Mouse (Mus musculus) layer of hippocampus, adult 9-11 months (tissue): Measurements from ENCODE around the gene Cdk14.
A peak's percentile ranks its signal among the peaks of the same experiment; 100 is the strongest.
"Not testable (repeated sequence)": the region's sequence is repeated elsewhere in the genome, so short reads cannot be mapped to it uniquely, and the experiment has no call there.

Experiments
- DNase-seq: peaks from one replicate; pipeline ENCODE4 v3.0.0; 2022

The Cdk14 gene

DNA sequence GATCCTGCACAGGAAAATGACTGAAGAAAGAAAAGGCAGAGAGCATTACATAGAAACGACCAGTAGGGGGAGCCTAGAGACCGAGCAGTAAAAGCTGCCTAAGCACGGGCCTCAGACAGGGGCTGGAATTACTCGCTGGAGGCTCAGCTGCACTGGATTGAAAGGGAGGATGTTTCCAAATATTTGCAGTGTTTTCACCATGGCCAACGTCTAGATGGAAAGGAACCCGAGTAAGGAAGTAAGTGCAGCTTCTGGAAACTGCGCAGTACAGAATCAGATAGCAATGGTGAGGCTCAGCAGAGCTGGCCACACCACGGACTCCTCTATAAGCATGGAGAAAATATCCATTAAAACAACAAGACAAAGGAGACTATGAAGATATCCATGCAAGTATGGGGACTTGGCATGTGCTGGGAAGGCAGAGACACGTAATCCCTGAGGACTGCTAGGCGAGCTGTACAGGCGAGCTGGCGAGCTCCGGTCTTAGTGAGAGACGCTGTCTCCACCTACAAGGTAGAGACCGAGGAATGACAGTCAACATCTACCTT lies 458.0 kb downstream of the Cdk14 start:
- peak; percentile 61 for DNase-seq

DNA sequence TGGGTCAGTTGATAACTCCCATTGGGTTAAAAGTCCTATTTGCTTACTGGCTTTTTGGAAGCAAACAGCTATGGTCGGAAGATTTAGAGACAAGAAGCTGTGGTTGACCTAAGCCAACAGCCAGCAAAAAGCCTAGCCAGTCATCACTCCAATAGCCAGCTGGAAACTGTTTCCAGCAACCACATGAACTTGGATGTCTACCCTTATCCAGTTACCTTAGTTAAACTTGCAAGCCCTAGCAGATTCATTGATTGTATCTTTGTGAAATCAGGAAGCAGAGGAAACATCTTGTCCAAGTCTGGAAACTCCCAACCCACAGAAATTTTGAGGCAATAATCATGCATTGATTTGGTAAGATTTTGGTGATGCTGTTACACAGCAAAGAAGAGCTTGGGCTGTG lies 458.5 kb downstream of the Cdk14 start:
- DNase-seq: no peak

DNA sequence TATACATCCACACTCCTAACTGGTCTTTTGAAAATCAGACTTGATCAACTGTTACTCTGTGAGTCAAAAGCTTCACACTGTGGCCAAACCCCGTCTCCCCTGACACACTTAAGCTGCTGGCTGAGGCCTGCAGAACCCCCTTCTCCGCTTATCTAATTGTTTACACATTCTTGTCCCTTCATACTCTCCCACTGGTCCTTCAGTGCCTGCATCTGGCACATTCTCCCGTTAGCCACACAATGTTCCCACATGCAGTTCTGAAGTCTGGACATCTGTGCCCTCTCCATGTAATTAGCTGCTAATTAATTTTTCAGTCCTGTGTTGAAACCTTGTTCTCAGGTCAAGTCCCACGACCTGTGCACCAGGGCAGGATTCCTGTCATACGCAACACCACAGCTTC lies 460.7 kb downstream of the Cdk14 start:
- no peak for DNase-seq

DNA sequence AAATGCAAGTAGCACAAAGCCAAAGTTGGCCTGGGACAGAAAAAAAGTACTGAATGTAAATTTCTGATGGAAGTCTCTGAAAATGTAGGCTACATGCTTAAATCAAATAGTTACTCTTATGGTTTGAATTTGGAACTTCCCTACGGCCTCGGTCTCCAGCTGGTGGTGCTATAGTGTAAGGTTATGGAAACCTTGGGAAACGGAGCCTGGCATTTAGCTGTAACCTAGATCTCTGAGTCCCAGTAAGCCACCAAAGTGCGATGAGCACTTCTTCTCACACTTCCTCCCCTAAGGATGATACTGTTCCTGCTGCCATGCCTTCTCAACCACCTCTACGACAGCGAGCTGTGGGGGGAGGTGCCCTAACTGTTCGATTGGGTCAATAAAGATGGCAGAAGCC lies 464.1 kb downstream of the Cdk14 start:
- no peak for DNase-seq

DNA sequence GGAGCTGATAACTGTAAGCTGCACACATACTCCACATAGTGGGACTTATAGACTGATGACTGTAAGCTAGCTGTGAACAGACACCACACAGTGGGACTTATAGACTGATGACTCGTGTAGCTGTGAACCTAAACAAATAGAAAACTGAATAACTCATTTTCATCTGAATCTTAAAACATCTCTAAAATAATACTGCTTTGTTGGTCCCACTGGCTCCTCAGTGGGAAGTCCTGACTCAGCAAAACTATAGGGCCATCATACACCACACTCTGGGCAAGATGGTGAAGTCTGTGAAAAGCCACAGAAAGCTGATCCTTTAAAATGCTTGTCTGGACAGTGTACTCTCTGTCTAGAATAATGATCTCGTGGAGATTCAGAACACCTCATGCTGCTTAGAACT lies 464.7 kb downstream of the Cdk14 start:
- DNase-seq: no peak

DNA sequence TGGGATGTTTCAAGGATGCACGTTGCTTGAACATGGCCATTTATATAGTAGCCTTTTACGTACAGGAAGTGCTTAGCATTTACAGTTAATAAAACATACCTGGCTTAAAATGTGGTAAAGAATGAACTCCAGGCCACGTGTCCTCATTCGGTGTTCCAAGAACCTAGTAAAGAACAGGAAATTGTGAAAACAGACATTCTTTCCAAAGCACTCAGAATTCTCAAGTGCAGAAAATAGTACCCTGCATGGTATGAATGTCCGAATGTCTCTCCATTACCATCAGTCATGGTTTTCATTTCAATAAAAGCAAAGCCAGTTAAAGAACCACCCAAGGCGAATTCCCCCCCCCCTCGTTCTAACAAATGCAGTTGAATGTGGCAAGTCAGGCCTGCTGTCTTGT lies 470.7 kb downstream of the Cdk14 start:
- no peak for DNase-seq

DNA sequence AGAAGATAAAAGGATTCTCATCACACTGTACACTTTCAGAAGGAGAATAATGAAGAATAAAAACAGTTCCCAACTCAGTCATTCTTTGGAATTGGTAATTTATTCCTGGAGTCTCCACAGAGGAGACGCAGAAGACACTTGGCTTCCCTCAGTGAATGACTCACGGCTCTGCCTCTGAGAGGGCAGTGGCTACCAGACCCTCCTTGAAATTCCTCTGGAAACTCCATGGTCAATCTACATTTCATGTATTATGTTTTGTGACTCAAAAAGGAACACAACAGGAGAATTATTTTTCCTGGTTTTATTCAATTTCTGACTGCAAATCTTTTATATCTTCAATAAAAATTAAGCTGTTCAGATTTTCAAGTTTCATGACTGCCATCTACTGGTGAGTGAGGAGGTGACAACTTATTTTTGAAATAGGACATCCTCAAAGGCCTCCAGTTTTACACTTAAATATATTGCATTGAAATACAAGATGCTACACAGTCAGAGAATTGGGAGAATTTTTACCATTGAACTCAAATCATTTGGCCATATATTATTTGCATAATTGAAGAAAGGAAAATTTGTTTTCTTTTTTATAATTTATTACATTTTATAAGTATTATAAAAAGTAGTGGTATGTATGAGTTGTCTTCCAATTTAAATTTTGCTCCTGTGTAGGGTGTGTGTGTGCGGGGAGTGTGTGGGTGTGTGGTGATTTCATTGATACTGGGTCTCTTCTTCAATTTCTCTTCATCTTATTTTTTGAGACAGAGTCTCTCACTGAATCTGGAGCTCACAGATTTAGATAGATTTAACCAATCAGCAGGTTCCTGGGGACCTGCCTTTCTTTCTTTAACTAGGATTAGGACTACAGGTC lies 471.8 kb downstream of the Cdk14 start:
- DNase-seq: peak; percentile 32

DNA sequence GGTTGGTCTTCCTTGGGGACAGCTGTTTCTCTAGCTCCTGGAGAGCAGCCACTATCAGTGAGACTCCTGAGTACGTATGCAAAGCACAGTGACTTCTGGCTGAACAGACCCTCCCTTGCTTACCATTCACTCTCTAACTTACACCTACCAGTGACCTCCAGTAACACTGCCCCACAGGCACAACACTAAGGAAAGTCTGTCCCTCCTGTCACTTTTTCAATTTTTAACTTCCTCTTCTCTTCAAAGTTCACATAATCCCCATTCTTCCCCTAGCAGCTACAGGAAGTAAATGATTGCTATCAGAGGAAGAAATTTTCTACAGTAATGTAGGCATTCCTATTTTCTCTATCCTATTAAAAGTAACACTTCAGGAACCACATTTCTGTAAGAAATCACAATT lies 485.0 kb downstream of the Cdk14 start:
- no peak for DNase-seq

DNA sequence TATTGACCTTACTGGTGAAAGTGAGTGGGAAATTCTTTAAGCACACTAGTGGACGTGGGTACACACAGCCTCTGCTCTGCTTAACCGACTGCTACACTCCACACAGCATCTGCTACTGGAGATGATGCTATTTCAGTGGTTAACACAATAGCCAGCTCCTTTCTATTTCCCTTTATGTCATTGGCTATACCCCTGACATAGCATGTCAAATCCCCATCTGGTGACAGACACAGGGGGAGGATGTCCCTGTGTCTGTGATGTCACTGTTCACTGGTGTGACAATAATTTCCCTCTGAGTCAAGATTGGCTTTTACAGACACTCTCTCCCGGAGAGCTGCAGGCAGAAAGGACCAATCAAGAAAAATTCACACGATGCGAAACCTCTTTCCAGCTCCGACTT lies 485.6 kb downstream of the Cdk14 start:
- DNase-seq: no peak

DNA sequence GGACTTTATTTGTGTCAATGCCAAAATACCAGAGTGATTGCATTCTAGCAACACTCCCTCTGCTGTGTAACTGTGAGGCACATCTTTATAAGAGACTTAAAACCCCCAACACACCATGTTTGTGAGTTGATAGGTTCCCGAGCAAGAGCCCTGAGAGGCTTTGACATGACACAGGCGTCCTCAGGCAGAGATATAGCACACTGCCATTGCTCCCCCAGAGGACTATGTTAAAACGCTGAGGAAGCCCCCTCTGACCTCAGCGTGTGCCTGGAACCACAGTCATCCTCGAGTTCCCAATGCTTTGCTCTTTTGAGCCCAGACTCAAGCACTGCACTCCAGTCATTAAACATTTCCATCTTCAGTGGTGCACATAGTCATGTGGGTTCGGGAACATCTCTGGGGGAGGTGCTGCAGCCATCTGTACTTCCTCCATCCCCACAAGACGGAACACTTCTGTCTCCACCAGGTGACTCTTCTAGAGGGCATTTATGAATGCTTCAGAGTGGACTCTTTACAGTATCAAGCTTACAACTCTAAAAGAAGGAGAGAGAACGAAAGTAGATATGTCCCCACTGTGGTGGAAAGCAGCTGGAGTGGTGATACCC lies 488.5 kb downstream of the Cdk14 start:
- no peak for DNase-seq

DNA sequence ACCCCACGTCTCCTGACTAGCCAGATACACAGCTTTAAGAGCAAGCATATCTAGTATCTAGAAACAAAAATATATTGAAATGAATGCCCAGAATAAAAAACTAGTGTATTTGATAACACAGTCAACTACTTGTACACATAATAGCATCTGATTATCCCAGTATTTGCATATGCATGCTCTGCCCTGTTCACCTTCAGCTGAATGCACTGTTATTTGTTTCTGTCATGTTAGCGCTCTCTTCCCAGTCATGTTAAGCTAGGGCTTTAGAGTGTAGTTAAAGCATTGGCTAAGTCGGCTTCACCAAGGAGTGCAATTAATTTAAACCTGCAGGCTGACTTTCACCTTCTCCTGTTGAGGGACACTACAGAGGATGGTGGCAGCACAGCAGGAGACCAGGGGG lies 490.5 kb downstream of the Cdk14 start:
- no peak for DNase-seq

DNA sequence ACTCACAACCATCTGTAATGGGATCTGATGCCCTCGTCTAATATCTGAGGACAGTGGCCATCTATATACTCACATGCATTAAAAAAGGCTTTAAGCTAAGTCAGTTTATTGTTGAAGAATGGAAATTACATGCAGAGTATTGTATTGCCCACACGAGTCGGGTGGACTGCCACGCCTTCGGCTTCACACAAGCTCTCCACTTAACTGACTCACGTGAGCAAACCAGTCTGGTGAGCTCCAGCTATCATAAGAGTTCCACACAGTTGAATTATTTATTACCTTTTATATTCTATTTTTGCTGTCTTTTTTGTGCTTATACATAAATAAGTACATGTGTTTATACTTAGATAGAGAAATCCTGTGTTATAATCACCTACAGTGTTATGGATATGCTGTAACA lies 495.2 kb downstream of the Cdk14 start:
- no peak for DNase-seq

DNA sequence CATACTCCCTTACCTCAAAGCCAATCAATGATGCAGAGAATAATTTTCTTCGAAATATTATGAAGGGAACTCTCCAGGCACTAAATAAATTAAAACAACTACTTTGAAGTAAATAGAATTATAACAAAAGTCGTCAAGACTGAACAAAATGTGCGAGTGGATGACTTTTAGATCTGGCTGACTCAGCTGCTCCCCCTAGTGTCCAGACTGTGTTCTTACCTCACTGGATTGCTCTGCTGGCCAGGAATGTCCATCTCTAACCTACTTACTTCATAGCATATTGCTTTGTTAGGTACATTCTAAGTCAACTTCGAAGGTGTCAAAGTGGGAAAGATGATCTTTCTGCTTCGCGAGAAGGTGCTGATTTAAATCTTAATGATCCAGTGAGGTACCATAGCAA lies 501.7 kb downstream of the Cdk14 start:
- DNase-seq: no peak

DNA sequence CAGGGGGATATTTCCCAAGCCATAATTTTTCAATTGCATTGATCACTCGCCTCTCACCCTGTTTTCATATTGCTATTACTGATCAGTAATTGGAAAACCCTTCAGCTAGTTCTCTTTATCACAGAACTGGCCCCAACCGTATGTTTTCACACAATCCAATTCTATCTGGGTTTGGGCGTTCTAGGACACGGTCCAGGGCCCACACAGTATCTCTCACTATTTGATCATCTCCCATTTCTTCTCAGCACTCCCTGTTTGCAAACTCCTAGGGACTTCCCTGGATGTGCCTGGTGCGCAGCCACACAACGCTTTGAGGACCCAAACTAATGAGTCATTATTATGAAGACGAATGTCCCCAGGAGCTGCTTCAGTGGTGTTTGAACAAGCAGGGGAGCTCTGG lies 502.4 kb downstream of the Cdk14 start:
- DNase-seq: no peak

DNA sequence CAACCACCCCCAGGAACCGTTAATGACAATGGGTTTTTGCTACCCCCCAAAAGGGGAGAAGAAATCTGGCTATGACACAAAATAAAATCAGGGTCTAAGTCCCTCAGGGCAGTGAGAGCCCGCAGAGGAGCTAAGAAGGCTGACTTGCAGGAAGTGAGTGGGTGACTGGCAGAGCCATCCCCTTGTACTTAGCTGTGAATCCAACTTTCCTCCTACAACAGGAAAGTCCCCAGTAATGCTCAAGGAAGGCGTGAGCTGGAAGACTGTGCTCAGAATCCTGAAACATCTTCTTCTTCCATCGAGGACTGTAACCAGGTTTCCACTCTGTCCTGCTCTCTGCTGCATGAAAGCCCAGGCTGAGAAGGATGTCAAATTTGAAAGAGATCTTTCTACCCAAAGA lies 502.8 kb downstream of the Cdk14 start:
- no peak for DNase-seq

DNA sequence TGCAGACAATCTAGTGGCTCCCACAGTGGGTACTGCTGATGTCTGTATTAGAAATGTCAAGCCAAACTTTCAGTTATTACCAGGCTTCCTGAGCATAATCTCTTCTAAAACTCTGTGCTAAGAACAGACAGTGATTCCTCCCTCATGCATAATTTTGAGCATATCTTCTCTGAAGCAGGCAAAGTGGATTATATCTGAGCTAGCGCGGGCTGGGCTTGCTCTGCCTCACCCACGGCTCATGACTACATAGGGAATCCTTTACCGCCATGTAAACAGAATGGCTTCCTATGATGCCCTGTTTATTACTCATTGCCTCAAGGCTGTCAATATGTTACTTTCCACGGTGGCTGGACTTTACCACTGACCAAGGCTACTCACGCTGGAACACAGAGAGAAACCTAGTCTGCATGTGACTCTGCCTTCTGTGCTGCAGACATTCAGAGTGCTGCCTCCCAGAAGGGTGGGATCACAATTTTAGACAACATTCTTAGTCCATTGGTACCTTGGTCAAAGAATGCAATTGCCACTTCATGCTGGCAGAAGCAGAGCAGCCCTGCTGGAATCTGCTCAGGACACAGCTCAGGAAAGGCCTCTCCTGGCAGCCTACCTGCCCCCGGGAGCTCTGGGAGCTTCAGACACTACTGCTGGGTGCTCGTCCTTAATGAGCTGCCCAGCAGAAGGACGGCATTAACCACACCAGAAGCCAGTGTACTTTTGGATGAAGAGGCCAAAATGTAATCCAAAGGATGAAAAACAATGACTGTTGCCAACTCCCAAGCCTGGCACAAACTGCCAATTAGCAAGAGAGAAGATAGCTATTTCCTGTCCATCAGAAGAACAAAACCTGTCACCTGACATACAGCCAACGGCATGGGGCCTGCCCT lies 503.5 kb downstream of the Cdk14 start:
- DNase-seq: no peak

DNA sequence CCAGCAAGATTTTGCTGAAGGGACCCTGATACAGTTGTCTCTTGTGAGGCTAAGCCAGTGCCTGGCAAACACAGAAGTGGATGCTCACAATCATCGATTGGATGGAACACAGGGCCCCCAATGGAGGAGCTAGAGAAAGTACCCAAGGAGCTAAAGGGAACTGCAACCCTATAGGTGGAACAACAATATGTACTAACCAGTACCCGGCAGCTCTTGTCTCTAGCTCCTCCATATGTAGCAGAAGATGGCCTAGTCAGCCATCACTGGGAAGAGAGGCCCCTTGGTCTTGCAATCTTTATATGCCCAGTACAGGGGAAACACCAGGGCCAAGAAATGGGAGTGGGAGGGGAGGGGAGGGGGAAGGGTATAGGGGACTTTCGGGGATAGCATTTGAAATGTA lies 515.2 kb downstream of the Cdk14 start:
- not testable (repeated sequence) for DNase-seq

DNA sequence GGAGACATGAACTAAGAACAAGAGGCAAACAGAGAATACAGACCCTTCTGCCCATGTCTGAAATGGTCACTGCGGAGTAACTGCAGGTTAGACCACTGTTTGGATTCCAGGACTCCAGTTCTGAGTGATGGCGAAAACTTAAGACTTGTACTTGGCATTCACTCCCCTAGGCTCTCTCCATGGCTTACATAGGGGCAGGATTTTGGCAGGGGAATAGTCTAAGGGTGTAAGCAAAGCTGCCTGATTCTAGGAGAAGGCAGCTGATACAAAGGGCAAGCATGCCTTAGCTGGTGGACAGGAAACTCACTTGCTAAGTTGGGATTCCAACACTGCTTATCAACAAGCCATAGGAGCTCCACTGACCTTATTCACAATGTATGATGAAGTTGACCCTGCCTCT lies 521.9 kb downstream of the Cdk14 start:
- no peak for DNase-seq

DNA sequence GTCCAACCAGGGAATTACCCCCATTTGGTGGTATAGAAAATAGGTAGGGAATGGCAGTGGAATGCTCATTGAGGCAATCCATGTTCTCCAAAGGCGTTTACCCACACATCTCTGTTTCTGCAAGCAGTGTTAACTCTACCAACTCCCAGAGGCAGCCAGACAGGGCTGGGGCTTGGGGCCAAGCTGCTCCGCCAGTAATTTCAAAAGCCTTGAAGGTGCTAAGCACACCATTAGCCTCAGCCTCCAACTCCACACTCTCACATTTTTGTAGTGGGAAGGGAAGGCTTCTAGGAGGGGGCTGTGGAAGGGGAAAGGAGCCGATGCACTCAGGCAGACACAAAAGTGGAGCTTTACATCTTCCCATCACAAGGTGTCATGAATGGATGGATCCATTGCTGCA lies 525.1 kb downstream of the Cdk14 start:
- DNase-seq: no peak

DNA sequence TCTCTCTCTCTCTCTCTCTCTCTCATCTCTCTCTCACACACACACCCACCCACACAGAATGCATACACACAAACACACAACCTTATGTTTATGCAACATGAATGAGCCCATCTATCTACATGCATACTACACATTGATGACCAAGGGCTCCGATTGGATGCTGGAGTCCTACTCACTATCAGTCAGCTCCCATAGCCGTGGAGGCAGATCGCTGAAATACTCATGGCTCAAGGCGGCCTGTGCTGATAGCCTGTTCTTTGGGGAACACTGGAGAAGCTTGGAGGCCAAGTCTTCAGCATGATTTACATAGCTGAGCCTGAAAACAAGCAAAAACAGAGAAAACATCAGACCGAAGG lies 526.3 kb downstream of the Cdk14 start:
- no peak for DNase-seq

DNA sequence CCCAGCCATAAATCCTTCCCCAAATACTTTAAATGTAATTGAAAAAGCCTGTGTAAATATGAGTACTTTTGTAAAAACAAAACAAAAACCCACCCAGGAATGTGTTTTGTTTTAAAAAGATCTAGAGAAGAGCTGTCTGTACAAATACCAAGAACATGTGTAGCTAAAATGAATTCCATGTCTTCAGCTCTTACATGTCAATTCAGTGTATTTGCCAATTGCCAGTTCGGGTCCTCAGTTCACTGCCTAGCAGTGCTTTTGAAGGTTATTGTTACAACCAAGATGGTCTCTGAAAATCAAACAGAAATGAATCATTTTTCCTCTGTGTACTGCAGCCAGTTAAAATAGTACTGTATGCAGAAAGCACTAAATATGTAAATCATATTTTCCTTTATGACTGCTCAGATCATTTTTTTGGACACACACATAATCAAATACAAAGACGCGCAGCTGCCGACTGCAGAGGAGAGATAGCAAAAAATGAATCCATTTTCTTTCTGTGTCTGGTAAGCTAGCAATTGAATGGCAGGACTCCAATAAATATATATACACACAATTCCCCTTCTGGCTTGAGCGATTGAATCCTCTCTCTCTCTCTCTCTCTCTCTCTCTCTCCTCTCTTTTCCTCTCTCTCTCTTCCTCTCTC lies 526.8 kb downstream of the Cdk14 start:
- DNase-seq: no peak

DNA sequence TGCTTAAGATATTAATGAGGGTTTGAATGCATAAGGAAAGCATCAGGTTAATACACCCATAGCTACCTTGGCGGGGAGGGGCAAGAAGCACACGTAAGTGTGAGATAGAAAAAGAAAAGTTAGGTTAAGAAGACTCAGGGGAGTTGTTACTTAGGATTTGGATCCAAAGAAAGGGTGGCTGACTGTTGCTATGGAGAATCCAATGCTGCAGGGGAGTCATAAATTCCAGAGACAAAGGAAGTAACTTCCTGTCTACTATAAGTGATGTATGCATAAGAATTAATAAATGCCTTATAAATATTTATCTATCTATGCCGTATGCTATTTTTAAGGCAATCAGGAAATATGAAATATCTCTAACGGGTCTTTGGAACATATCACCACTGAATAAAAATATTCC lies 527.4 kb downstream of the Cdk14 start:
- DNase-seq: no peak
